ENCODE assay signal across 9 mouse cellular contexts in the genomic region with DNA sequence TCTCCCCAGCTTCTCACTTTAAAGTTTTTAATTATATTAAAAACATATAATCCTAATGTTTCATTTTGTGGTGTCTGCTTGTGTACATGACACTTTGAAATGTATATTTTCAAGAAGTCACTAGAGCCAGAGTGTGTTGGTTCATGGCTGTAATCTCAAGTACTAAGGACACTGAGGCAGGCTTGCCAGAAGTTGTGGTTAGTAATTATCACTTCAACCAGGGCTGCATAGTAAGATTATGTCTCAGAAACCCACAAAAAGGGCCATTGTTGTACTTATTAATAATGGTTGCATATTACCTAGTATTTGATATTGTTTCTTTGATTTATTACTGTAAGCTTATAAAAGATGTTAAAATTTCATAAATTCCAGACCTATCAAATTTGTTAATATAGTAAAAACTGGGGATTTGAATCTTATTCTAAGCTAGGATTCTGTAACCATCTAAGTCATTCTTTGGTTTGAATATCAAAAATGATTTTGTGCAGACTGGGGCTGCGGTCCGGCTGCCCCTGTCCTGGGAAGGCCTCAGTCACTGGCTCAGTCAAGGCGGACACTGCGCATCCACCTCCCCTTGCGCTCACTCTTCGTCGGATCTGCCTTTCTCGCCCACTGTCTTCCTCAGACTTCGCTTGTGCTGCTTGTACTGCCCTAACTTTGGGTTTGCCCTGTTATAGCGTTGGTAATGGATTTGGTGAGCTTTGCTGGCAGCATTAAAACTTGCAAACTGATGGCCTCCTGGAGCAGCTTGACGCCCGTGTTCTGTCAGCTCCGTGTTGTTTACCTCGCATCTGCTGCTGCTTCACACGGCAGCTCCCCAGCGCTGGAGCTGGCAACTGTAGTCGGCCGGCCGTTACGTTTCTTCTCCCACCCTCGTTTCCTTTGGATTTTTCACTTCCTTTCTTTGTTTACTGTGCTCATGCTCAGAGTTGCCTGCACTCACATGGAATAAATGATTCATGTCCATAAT. TPM values are rescaled to one million over a fixed set of nuclear protein-coding genes. Genes with fewer than 3 reads are reported as not detected.
DNase-seq lines count a peak whose midpoint lies in the region; ATAC-seq and TF ChIP-seq lines count a peak whose summit lies in the region.
"Had no signal": no experiment of that assay in that cellular context is flagged by ENCODE, and none has a peak within 500 bp of the region (broad histone marks: within the 10 kb centered on the region; RNA-seq: fewer than 3 reads in every experiment).

No protein-coding gene starts in this region.

- no peaks in the 10 kb centered on the region for H3K27me3 ChIP-seq in kidney, embryonic 15.5 days
- H3K27me3 ChIP-seq in heart, embryonic 16.5 days (ENCODE audit: control insufficient read depth, insufficient read depth, low read length) = no peaks in the 10 kb centered on the region
- H3K27me3 ChIP-seq in liver, embryonic 12.5 days (replicated peaks) = no peaks in the 10 kb centered on the region
- H3K27me3 ChIP-seq in midbrain, embryonic 16.5 days (ENCODE audit: control insufficient read depth, insufficient read depth, low read depth, low read length) = no peaks in the 10 kb centered on the region

- peak overlapping the region; percentile 27; the same call in 1 of the 2 replicates for H3K4me2 ChIP-seq in kidney, embryonic 15.5 days
- peak overlapping the region; percentile 45 for H3K4me2 ChIP-seq in heart, embryonic 16.5 days (ENCODE audit: low read depth, low read length)
- H3K4me2 ChIP-seq in liver, embryonic 12.5 days = peak overlapping the region; percentile 36
- H3K4me2 ChIP-seq in midbrain, embryonic 16.5 days (ENCODE audit: low read length) = no peak overlapping the region

- no peak overlapping the region for H3K9ac ChIP-seq in kidney, embryonic 15.5 days
- no peak overlapping the region for H3K9ac ChIP-seq in heart, embryonic 16.5 days (ENCODE audit: low read length)
- H3K9ac ChIP-seq in liver, embryonic 12.5 days = no peak overlapping the region
- 0 out of 2 replicates have a peak overlapping the region, but pooled peaks have one; percentile 20 for H3K9ac ChIP-seq in midbrain, embryonic 16.5 days (ENCODE audit: low read depth, low read length)

- peaks cover 17% of the 10 kb centered on the region for H3K4me1 ChIP-seq in kidney, embryonic 15.5 days
- H3K4me1 ChIP-seq in heart, embryonic 16.5 days (ENCODE audit: control insufficient read depth, insufficient read depth, low read length) = 0 out of 2 replicates have a peak, but pooled peaks cover 6% of the 10 kb centered on the region
- peaks cover 47% of the 10 kb centered on the region for H3K4me1 ChIP-seq in liver, embryonic 12.5 days
- no peaks in the 10 kb centered on the region for H3K4me1 ChIP-seq in midbrain, embryonic 16.5 days (ENCODE audit: control insufficient read depth, insufficient read depth, low read length)

- H3K4me3 ChIP-seq in kidney, embryonic 15.5 days (replicated peaks) = no peak overlapping the region
- H3K4me3 ChIP-seq in heart, embryonic 16.5 days (ENCODE audit: low read length) = peak overlapping the region; percentile 18
- H3K4me3 ChIP-seq in liver, embryonic 12.5 days = no peak overlapping the region
- H3K4me3 ChIP-seq in midbrain, embryonic 16.5 days (ENCODE audit: low read depth, low read length) = no peak overlapping the region
- no peak overlapping the region for H3K4me3 ChIP-seq in left cerebral cortex, adult 2 months

- 62% methylated on average over 21 of the region's 21 CpGs for WGBS in kidney, embryonic 15.5 days
- 69% methylated on average over 21 of the region's 21 CpGs for WGBS in heart, embryonic 16.5 days
- WGBS in liver, embryonic 12.5 days (ENCODE audit: insufficient replicate concordance) = 56% methylated on average over 21 of the region's 21 CpGs
- WGBS in midbrain, embryonic 16.5 days = 71% methylated on average over 21 of the region's 21 CpGs

- no peak for TF ChIP-seq CTCF in left cerebral cortex, adult 2 months (IDR thresholded peaks at IDR 0.05)

- intact Hi-C loops in left cerebral cortex, adult 2 months (cut with DNase I) = loop anchor here (2.0 kb wide), 1 partner anchor 115 kb away; no protein-coding TSS in a partner anchor

- H3K9me3 ChIP-seq in kidney, embryonic 15.5 days (replicated peaks) = no peaks in the 10 kb centered on the region
- no peaks in the 10 kb centered on the region for H3K9me3 ChIP-seq in heart, embryonic 16.5 days (replicated peaks; ENCODE audit: control insufficient read depth, low read length)
- H3K9me3 ChIP-seq in liver, embryonic 12.5 days (replicated peaks) = no peaks in the 10 kb centered on the region
- no peaks in the 10 kb centered on the region for H3K9me3 ChIP-seq in midbrain, embryonic 16.5 days (replicated peaks; ENCODE audit: control insufficient read depth, low read length, poor library complexity, severe bottlenecking)

- peak overlapping the region; percentile 32; the same call in 1 of the 2 replicates for H3K27ac ChIP-seq in kidney, embryonic 15.5 days
- peak overlapping the region; percentile 46; the same call in 1 of the 2 replicates for H3K27ac ChIP-seq in heart, embryonic 16.5 days (ENCODE audit: low read length)
- no peak overlapping the region for H3K27ac ChIP-seq in liver, embryonic 12.5 days
- H3K27ac ChIP-seq in midbrain, embryonic 16.5 days (ENCODE audit: low read length) = no peak overlapping the region
- H3K27ac ChIP-seq in left cerebral cortex, adult 2 months = no peak overlapping the region

- 0 out of 2 replicates have a peak, but pooled peaks cover 8% of the 10 kb centered on the region for H3K36me3 ChIP-seq in kidney, embryonic 15.5 days
- H3K36me3 ChIP-seq in heart, embryonic 16.5 days (ENCODE audit: control insufficient read depth, insufficient read depth) = peaks cover 5% of the 10 kb centered on the region; the same call in 1 of the 2 replicates
- peaks cover 33% of the 10 kb centered on the region for H3K36me3 ChIP-seq in liver, embryonic 12.5 days
- H3K36me3 ChIP-seq in midbrain, embryonic 16.5 days (ENCODE audit: control insufficient read depth, insufficient read depth, low read length) = no peaks in the 10 kb centered on the region

- DNase-seq in kidney, adult 18-20 months = no peak
- no peak for DNase-seq in spleen, postnatal 4 days (ENCODE audit: low spot score in 2 of 2)
- no peak for DNase-seq in left cerebral cortex, adult 2 months (ENCODE audit: extremely low spot score in 1 of 2, low spot score in 2 of 2)
- DNase-seq: thymus, postnatal 4 days had no signal

- no peak for ATAC-seq in kidney, embryonic 15.5 days (replicated peaks; ENCODE audit: low FRiP score)
- no peak; the same call in 1 of the 2 replicates for ATAC-seq in heart, embryonic 16.5 days (replicated peaks; ENCODE audit: extremely low read depth, insufficient read depth, low FRiP score)
- ATAC-seq in liver, embryonic 12.5 days = 0 out of 2 replicates have a peak, but pooled peaks have one; percentile 28
- ATAC-seq in midbrain, embryonic 16.5 days = no peak
- no peak for ATAC-seq in frontal cortex, adult (ENCODE audit: low TSS enrichment)

RNA-seq across cellular contexts. Expression of a gene that starts 20.0 kb away (rescaled TPM):
- 26.2 and 27.5 TPM in 2 replicates for polyA plus RNA-seq in kidney, embryonic 15.5 days (2015; fragmentation: Nextera tagmentation; extraction: Ambion mirVana)
- polyA plus RNA-seq in heart, embryonic 16.5 days (2015; fragmentation: Nextera tagmentation; extraction: Ambion mirVana) = 20.9 and 22.0 TPM in 2 replicates
- polyA plus RNA-seq in liver, embryonic 12.5 days (2016; fragmentation: Nextera tagmentation; extraction: Ambion mirVana) = 21.8 and 23.1 TPM in 2 replicates
- 16.1 and 16.8 TPM in 2 replicates for polyA plus RNA-seq in midbrain, embryonic 16.5 days (2015; fragmentation: Nextera tagmentation; extraction: Ambion mirVana)
- 10 to 100 TPM; 14.8 to 18.8 TPM for total RNA-seq in left cerebral cortex, adult 2 months (2021)

Comparison
In these comparisons a context has a peak if more than half of its experiments do, and no peak if none do; other contexts are left out.
1. H3K27ac ChIP-seq: peak in kidney, embryonic 15.5 days (single experiment) and heart, embryonic 16.5 days (single experiment); none in liver, embryonic 12.5 days (single experiment), midbrain, embryonic 16.5 days (single experiment) and left cerebral cortex, adult 2 months (single experiment).